14 mouse cellular contexts compared by ENCODE assay signal in genomic region chr2:93410899-93411570, GRCm38 (mm10). TPM values are rescaled to one million over a fixed set of nuclear protein-coding genes. Genes with fewer than 3 reads are reported as not detected.
DNase-seq lines count a peak whose midpoint lies in the region; ATAC-seq lines count a peak whose summit lies in the region.
"Had no signal": no experiment of that assay in that cellular context is flagged by ENCODE, and none has a peak within 500 bp of the region (broad histone marks: within the 10 kb centered on the region; RNA-seq: fewer than 3 reads in every experiment).

No protein-coding gene starts in this region.

- no peaks in the 10 kb centered on the region for H3K36me3 ChIP-seq in hindbrain, embryonic 16.5 days (ENCODE audit: control insufficient read depth, insufficient read depth, low read length)
- no peaks in the 10 kb centered on the region for H3K36me3 ChIP-seq in hindbrain, embryonic 10.5 days
- H3K36me3 ChIP-seq in midbrain, embryonic 15.5 days (replicated peaks), result no peaks in the 10 kb centered on the region
- H3K36me3 ChIP-seq: liver, embryonic 12.5 days; neural tube, embryonic 12.5 days had no signal

- no peaks in the 10 kb centered on the region for H3K27me3 ChIP-seq in hindbrain, embryonic 16.5 days (replicated peaks; ENCODE audit: control insufficient read depth, insufficient read depth, low read length)
- H3K27me3 ChIP-seq in hindbrain, embryonic 10.5 days (ENCODE audit: insufficient read depth, poor library complexity, severe bottlenecking), result peaks cover 22% of the 10 kb centered on the region
- H3K27me3 ChIP-seq in midbrain, embryonic 15.5 days (replicated peaks), result peaks cover 4% of the 10 kb centered on the region; the same call in 1 of the 2 replicates
- H3K27me3 ChIP-seq: Patski had no signal

- no peaks in the 10 kb centered on the region for H3K4me1 ChIP-seq in hindbrain, embryonic 16.5 days (ENCODE audit: control insufficient read depth, insufficient read depth, low read depth, low read length)
- H3K4me1 ChIP-seq in hindbrain, embryonic 10.5 days (replicated peaks), result peaks cover 34% of the 10 kb centered on the region
- H3K4me1 ChIP-seq in midbrain, embryonic 15.5 days, result peaks cover 4% of the 10 kb centered on the region

- H3K4me2 ChIP-seq in hindbrain, embryonic 16.5 days (ENCODE audit: low read length), result no peak overlapping the region
- no peak overlapping the region for H3K4me2 ChIP-seq in midbrain, embryonic 15.5 days
- H3K4me2 ChIP-seq: liver, embryonic 12.5 days; neural tube, embryonic 12.5 days had no signal

- DNase-seq in hindbrain, embryonic 10.5 days (ENCODE audit: low spot score), result no peak
- peak; percentile 74 for DNase-seq in CD4-positive helper T cell, adult 2 months (ENCODE audit: low read depth, low spot score)
- no peak for DNase-seq in testis, postnatal 14 days (ENCODE audit: low spot score)
- DNase-seq in heart, postnatal 25 days (ENCODE audit: low spot score), result no peak
- DNase-seq: adrenal gland, adult 8-10 months; heart, postnatal 4 days; layer of hippocampus, adult 9-11 months; thymus, adult 2 months had no signal

- intact Hi-C loops in heart, postnatal 25 days (cut with DNase I), result loop anchor here (10.0 kb wide), 1 partner anchor 506 kb away; no protein-coding TSS in a partner anchor

- 29% methylated on average over 12 of the region's 12 CpGs for WGBS in hindbrain, embryonic 16.5 days
- WGBS in hindbrain, embryonic 10.5 days, result 55% methylated on average over 12 of the region's 12 CpGs
- WGBS in midbrain, embryonic 15.5 days, result 31% methylated on average over 12 of the region's 12 CpGs

- no peaks in the 10 kb centered on the region for H3K9me3 ChIP-seq in hindbrain, embryonic 16.5 days (ENCODE audit: control insufficient read depth, low read length)
- H3K9me3 ChIP-seq in hindbrain, embryonic 10.5 days, result no peaks in the 10 kb centered on the region
- H3K9me3 ChIP-seq in midbrain, embryonic 15.5 days, result no peaks in the 10 kb centered on the region
- H3K9me3 ChIP-seq: liver, embryonic 12.5 days; neural tube, embryonic 12.5 days had no signal

- no peak overlapping the region for H3K4me3 ChIP-seq in hindbrain, embryonic 16.5 days (ENCODE audit: low read length)
- no peak overlapping the region for H3K4me3 ChIP-seq in hindbrain, embryonic 10.5 days
- no peak overlapping the region for H3K4me3 ChIP-seq in midbrain, embryonic 15.5 days
- H3K4me3 ChIP-seq: liver, embryonic 12.5 days; neural tube, embryonic 12.5 days had no signal

- H3K9ac ChIP-seq in hindbrain, embryonic 16.5 days (ENCODE audit: low read depth, low read length), result no peak overlapping the region
- H3K9ac ChIP-seq in midbrain, embryonic 15.5 days, result peak overlapping the region; percentile 17; the same call in 1 of the 2 replicates
- H3K9ac ChIP-seq: liver, embryonic 12.5 days had no signal

- no peak overlapping the region for H3K27ac ChIP-seq in hindbrain, embryonic 16.5 days (ENCODE audit: low read depth, low read length)
- no peak overlapping the region for H3K27ac ChIP-seq in hindbrain, embryonic 10.5 days
- H3K27ac ChIP-seq in midbrain, embryonic 15.5 days, result no peak overlapping the region
- H3K27ac ChIP-seq: liver, embryonic 12.5 days; neural tube, embryonic 12.5 days had no signal

- ATAC-seq in hindbrain, embryonic 16.5 days, result peak; percentile 32; the same call in 1 of the 2 replicates
- ATAC-seq in common myeloid progenitor, adult 5-6 weeks (replicated peaks; ENCODE audit: low read depth, poor library complexity, severe bottlenecking), result peak; percentile 19; the same call in 1 of the 2 replicates
- peak; percentile 49; the same call in 1 of the 2 replicates for ATAC-seq in midbrain, embryonic 15.5 days (replicated peaks)
- ATAC-seq: liver, embryonic 12.5 days; Patski had no signal

RNA-seq across cellular contexts. Expression of gene Cd82, which starts 51.9 kb away (rescaled TPM):
- polyA plus RNA-seq in hindbrain, embryonic 16.5 days (2015; fragmentation: Nextera tagmentation; extraction: Ambion mirVana), result 24.5 and 26.8 TPM in 2 replicates
- 6.2 and 10.3 TPM in 2 replicates for polyA plus RNA-seq in hindbrain, embryonic 10.5 days (2016; fragmentation: Nextera tagmentation; extraction: Ambion mirVana)
- 42.9 and 43.7 TPM in 2 replicates for total RNA-seq in common myeloid progenitor, adult 5-6 weeks (2017)
- polyA plus RNA-seq in midbrain, embryonic 15.5 days (2015; fragmentation: Nextera tagmentation; extraction: Ambion mirVana), result 22.1 and 24.8 TPM in 2 replicates
- total RNA-seq in heart, postnatal 25 days (2021), result 10 to 100 TPM; 11.9 to 12.6 TPM
